Mouse (Mus musculus): Measurements from ENCODE around the gene Ndufs1. TPM values are rescaled to one million over a fixed set of nuclear protein-coding genes. Genes with fewer than 3 reads are reported as not detected.

Ndufs1 gene
- polyA plus RNA-seq, 1 experiment from 2014 or later: 132 TPM

- WGBS: under 1% methylated on average over 42 of the region's 42 CpGs
- H3K9me3 ChIP-seq: no peaks in the 10 kb centered on the region
- peaks cover 11% of the 10 kb centered on the region; the same call in 1 of the 2 replicates for H3K36me3 ChIP-seq
- H3K4me2 ChIP-seq: peak within 1 kb of the TSS; percentile 77
- H3K9ac ChIP-seq: peak within 1 kb of the TSS; percentile 99
- peak within 1 kb of the TSS; percentile 98 for H3K27ac ChIP-seq
- peaks cover 35% of the 10 kb centered on the region for H3K4me1 ChIP-seq
- no peaks in the 10 kb centered on the region for H3K27me3 ChIP-seq
- ATAC-seq (ENCODE audit: borderline replicate concordance, extremely low read depth, low FRiP score, low TSS enrichment): peak; percentile 85
- peak within 1 kb of the TSS; percentile 94 for H3K4me3 ChIP-seq
These were observed 62.4 kb downstream of the Ndufs1 start, which contains the start of gene Ino80d for GRCm38 (mm10) chr1:63114136-63114781. TSS of gene Ino80d (minus strand) at chr1:63114667.

DNA sequence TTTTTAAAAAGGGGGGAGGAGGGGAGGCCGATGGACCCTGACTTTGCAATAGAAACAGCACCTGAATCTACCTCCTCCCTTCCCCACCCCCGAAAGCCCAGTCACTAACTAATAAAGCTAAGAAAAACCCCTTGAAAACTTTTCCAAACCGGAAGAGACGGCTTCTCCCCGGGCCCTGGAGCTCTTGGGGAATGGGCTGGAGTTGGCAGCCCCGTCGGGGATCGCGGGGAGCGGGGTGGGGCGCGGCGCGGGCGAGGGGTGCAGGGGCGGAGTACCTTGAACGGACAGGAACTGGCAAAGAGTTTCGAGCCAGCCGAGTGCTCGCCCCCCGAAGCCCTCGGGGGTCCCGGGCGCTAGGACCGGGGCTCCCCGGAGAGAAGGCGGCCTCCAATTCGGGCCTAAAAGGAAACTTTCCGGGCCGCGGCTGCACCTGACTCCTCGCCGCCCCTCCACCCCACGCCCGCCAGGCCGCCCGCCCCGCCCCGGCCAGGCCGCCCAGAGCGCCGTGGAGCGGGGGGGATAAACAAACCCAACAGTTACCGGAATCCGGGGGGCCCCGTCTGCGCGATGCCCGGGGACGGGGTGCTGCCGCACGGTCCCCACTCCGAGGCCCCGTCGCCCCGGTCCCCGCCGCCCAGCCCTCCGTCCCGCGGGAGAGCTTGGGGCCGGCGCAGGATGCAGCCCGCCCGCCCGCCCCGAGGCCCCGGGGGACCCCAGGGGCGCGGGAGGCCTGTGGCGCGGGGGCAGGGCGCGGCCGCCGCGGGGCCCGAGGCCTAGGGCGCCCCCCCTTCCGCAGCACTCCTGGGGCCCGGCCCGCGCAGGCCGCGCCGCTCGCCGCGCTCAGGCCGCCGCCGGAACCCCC, 63.1 kb downstream of the Ndufs1 start:
- ATAC-seq (ENCODE audit: borderline replicate concordance, extremely low read depth, low FRiP score, low TSS enrichment): peak; percentile 72
- H3K36me3 ChIP-seq: peaks cover 5% of the 10 kb centered on the region
- H3K27me3 ChIP-seq: no peaks in the 10 kb centered on the region
- peak overlapping the region; percentile 98 for H3K27ac ChIP-seq
- H3K9ac ChIP-seq: peak overlapping the region; percentile 99
- under 1% methylated on average over 57 of the region's 92 CpGs for WGBS
- H3K4me2 ChIP-seq: peak overlapping the region; percentile 77
- H3K9me3 ChIP-seq: no peaks in the 10 kb centered on the region
- peaks cover 35% of the 10 kb centered on the region for H3K4me1 ChIP-seq
- peak overlapping the region; percentile 94 for H3K4me3 ChIP-seq

GRCm38 (mm10) chr1:63112865-63113261, 63.8 kb downstream of the Ndufs1 start:
- Histone ChIP-seq H3K4me3 (peak overlapping the region; percentile 94), H3K4me2 (peak overlapping the region; percentile 77), H3K4me1 (peaks cover 36% of the 10 kb centered on the region), H3K36me3 (no peaks in the 10 kb centered on the region; the same call in 1 of the 2 replicates), H3K9me3 (no peaks in the 10 kb centered on the region), H3K9ac (peak overlapping the region; percentile 99), H3K27me3 (no peaks in the 10 kb centered on the region), H3K27ac (peak overlapping the region; percentile 98)
- WGBS: 3% methylated on average over 11 of the region's 11 CpGs
- ATAC-seq (ENCODE audit: borderline replicate concordance, extremely low read depth, low FRiP score, low TSS enrichment): no peak

DNA sequence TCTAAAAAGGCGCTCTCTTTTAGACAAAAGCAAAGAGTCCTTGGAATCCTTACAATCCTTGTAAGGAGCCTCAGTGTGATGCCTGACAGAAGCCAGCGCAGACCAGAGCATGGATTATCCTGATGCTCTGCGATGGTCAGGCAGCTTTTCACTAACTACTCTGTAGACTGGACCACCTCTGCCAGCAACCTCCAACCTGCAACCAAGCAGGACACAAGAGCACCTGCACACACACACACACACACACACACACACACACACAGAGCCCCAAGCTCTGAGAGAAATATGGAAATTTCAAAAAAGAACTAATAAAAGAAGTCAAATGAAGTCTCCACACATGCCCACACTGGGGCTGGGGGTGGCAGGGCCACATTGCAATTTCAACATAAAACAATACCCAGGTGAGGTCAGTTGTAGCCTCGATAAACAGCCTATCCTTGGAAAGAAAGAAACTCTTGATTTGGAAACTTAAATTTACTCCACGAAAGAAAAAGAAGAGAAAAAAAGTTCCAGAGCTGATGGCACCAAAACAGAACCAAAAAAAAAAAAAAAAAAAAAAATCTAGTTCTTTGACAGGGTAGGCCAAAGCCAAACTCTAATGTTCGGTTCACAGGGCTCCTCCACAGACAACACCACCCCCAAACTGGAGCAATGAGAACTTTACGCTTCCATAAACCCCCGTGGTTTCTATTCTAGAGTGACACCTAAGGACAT, 64.3 kb downstream of the Ndufs1 start:
- H3K4me3 ChIP-seq: peak overlapping the region; percentile 94
- ATAC-seq (ENCODE audit: borderline replicate concordance, extremely low read depth, low FRiP score, low TSS enrichment): no peak
- peak overlapping the region; percentile 98; the same call in 1 of the 2 replicates for H3K27ac ChIP-seq
- H3K27me3 ChIP-seq: no peaks in the 10 kb centered on the region
- peaks cover 40% of the 10 kb centered on the region for H3K4me1 ChIP-seq
- no peaks in the 10 kb centered on the region for H3K9me3 ChIP-seq
- no peaks in the 10 kb centered on the region; the same call in 1 of the 2 replicates for H3K36me3 ChIP-seq
- H3K9ac ChIP-seq: peak overlapping the region; percentile 99
- H3K4me2 ChIP-seq: peak overlapping the region; percentile 77
- WGBS: 40% methylated on average over 8 of the region's 8 CpGs

DNA sequence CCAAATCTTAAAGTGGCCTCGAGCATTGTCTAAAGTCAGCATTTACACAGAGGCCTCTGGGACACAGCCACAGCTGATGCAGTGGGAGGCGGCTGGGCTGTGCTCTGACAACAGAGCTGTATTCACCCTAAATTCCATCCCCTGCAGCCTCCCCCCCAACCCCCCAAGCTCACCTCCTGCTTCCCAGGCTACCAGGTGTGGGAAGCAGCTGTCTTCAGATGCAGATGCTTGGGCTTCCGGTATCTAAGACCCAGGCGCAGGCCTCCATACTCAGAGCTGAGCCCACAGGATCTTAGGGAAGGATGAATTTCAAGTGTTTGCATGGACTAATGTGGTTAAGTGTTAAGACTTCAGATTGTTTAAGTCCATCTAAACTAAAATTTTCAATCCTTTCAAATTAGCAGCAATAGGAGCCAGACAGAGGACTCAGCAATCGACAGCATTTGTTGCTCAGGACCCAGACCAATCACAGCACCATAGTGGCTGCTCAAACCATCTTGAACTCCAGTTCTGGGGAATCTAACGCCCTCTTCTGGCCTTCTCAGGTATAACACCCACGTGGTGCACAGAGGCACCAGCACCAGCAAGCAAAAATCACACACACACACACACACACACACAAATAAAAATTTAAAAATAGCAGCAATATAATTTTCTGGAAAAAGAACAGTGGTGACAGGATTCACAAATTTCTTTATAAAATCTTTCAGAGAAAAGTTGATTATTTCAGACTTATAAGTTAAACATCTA, 65.9 kb downstream of the Ndufs1 start:
- ATAC-seq (ENCODE audit: borderline replicate concordance, extremely low read depth, low FRiP score, low TSS enrichment): no peak
- H3K9ac ChIP-seq: no peak overlapping the region
- no peaks in the 10 kb centered on the region for H3K27me3 ChIP-seq
- H3K36me3 ChIP-seq: peaks cover 2% of the 10 kb centered on the region; the same call in 1 of the 2 replicates
- no peak overlapping the region for H3K4me2 ChIP-seq
- no peak overlapping the region for H3K4me3 ChIP-seq
- H3K9me3 ChIP-seq: no peaks in the 10 kb centered on the region
- no peak overlapping the region for H3K27ac ChIP-seq
- 47% methylated on average over 7 of the region's 7 CpGs for WGBS
- H3K4me1 ChIP-seq: peaks cover 25% of the 10 kb centered on the region

DNA sequence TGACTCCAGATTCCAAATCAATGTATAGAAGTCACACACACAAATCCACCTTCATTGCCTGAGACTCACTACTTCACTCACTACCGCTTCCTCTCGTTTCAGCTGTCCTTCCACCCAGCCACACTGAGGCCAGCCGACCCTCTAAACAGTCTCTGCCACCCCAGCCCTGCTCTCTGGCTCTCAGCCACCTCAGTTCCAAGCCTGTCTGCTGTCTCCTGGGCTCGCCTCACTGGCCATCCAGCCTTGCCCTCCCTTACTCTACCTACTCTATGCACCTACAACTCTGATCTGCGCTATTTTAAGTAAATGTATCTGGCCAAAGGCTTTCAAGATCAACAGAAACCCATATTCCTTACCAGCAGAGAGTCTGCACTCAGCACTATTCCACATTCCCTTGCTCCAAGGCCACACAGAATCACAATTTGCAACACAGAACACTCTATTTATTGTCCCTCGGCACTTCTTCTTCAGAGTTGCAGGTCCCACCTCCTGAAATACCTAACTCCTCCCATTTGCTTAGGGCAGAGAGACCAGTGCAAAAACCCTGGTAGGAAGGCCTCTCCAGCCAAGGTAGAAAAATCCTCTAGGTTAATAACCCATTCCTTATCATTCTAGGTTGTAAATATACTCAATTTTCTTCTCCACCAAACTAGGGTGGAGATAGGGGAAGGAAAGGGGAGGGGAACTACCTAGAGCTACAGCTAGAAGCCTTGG, 68.9 kb downstream of the Ndufs1 start:
- Histone ChIP-seq H3K4me3 (no peak overlapping the region), H3K4me1 (peaks cover 22% of the 10 kb centered on the region), H3K27ac (no peak overlapping the region), H3K4me2 (no peak overlapping the region), H3K27me3 (no peaks in the 10 kb centered on the region), H3K36me3 (peaks cover 21% of the 10 kb centered on the region), H3K9ac (no peak overlapping the region), H3K9me3 (no peaks in the 10 kb centered on the region)
- WGBS: 66% methylated on average over 6 of the region's 6 CpGs
- ATAC-seq (ENCODE audit: borderline replicate concordance, extremely low read depth, low FRiP score, low TSS enrichment): no peak

- Histone ChIP-seq H3K36me3 (peaks cover 49% of the 10 kb centered on the region), H3K9me3 (no peaks in the 10 kb centered on the region), H3K4me2 (no peak overlapping the region), H3K27me3 (no peaks in the 10 kb centered on the region), H3K27ac (no peak overlapping the region), H3K9ac (no peak overlapping the region), H3K4me1 (peaks cover 4% of the 10 kb centered on the region), H3K4me3 (no peak overlapping the region)
- 83% methylated on average over 12 of the region's 12 CpGs for WGBS
- ATAC-seq (ENCODE audit: borderline replicate concordance, extremely low read depth, low FRiP score, low TSS enrichment): no peak
These were observed 73.7 kb downstream of the Ndufs1 start for GRCm38 (mm10) chr1:63102758-63103451.

DNA sequence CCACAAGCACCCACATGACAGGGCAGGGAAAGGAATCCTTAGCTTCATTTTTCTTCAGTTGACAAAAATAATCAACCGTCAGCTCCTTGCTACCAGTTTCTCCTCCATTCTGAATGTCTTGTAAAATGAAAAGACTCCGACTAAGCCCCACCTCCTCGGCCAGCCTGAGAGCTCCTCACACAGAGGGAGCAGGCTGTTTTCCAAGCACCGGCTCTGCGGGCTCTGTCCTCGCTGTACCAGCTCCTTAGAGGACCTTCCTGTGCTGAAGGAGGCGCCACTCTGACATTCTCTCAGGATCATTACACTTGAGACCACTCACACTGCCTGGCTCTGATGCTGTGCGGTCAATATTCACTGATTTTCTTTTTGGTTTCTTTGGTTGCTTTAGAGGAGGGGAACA, 76.4 kb downstream of the Ndufs1 start:
- no peak overlapping the region for H3K27ac ChIP-seq
- no peaks in the 10 kb centered on the region for H3K9me3 ChIP-seq
- no peaks in the 10 kb centered on the region for H3K27me3 ChIP-seq
- H3K4me2 ChIP-seq: no peak overlapping the region
- H3K36me3 ChIP-seq: peaks cover 53% of the 10 kb centered on the region
- WGBS: 88% methylated on average over 8 of the region's 8 CpGs
- no peak overlapping the region for H3K9ac ChIP-seq
- no peaks in the 10 kb centered on the region for H3K4me1 ChIP-seq
- no peak overlapping the region for H3K4me3 ChIP-seq
- no peak; the same call in 1 of the 2 replicates for ATAC-seq (ENCODE audit: borderline replicate concordance, extremely low read depth, low FRiP score, low TSS enrichment)

DNA sequence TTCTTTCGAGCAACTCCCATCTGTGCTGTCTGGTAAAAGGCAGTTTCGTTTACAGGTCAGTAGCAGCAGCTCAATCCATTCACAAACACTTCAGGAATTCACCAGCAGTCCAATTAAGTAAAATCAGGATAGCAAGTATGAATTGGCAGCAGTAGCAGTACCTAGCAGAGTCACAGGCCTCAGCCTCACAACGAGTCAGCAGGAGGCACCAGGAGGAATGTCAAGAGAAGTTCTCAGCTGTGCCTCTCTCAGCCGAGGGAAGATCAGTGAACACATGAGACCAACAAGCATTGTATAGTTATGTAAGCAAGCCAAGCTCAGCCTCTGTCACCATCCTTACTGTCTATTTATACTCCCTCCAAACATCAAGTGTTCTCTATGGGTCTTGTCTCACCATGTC, 77.8 kb downstream of the Ndufs1 start:
- Histone ChIP-seq H3K27me3 (no peaks in the 10 kb centered on the region), H3K4me1 (no peaks in the 10 kb centered on the region), H3K4me2 (no peak overlapping the region), H3K4me3 (no peak overlapping the region), H3K9ac (no peak overlapping the region), H3K27ac (no peak overlapping the region), H3K9me3 (no peaks in the 10 kb centered on the region), H3K36me3 (peaks cover 48% of the 10 kb centered on the region)
- no peak for ATAC-seq (ENCODE audit: borderline replicate concordance, extremely low read depth, low FRiP score, low TSS enrichment)
- 63% methylated on average over 4 of the region's 4 CpGs for WGBS

- Histone ChIP-seq H3K27ac (no peak overlapping the region), H3K9ac (no peak overlapping the region), H3K4me3 (no peak overlapping the region), H3K27me3 (no peaks in the 10 kb centered on the region), H3K4me1 (no peaks in the 10 kb centered on the region), H3K36me3 (peaks cover 54% of the 10 kb centered on the region), H3K9me3 (no peaks in the 10 kb centered on the region), H3K4me2 (no peak overlapping the region)
- 71% methylated on average over 5 of the region's 5 CpGs for WGBS
- ATAC-seq (ENCODE audit: borderline replicate concordance, extremely low read depth, low FRiP score, low TSS enrichment): no peak
These were observed 80.6 kb downstream of the Ndufs1 start for GRCm38 (mm10) chr1:63096071-63096470.

Data from lung, embryonic 15.5 days (tissue).